Mouse (Mus musculus): ENCODE data around the gene Elfn1.
A peak's percentile ranks its signal among the peaks of the same experiment; 100 is the strongest.

Gene Elfn1

GRCm38 (mm10) chr5:139910755-139911300 is 3.1 kb downstream of the Elfn1 start:
- no peak for DNase-seq (ENCODE audit: low spot score in 2 of 2)

GRCm38 (mm10) chr5:139911506-139911905 is 3.8 kb downstream of the Elfn1 start:
- no peak for DNase-seq (ENCODE audit: low spot score in 2 of 2)

DNA sequence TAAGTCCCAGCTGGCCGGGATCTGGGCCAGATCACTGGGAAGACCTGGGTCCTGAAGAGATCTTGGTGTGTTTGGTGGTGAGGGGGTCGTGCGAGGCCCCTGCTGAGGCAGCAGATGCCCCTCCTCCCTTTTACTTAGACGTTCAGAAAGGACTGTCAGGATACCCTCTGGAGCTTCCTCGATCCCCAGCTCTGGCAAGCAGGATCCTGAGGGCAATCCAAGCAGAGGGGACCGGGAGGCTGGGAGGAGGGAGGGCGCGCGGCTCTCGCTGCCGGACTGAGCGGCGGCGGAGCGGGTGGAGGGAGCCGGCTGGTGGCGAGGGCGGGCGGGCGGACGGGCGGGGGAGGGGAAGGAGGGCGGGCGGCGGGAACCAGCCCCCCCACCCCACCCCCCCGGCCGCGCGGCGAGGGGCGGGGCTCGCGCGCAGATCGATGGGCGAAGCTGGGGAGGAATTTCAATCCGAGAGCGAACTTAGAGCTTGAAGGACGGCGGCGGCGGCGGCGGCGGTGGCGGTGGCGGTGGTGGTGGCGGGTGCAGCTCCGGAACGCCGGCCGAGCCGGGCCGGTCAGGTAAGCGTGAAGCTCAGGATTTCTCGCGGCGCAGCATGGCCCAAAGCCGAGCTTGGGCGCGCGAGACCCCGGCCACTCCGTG is 4.5 kb downstream of the Elfn1 start:
- peak in 1 of 2 experiments; percentile 17 for DNase-seq (ENCODE audit: low spot score in 2 of 2)

- DNase-seq (ENCODE audit: low spot score in 2 of 2) = no peak
These were observed 13.9 kb downstream of the Elfn1 start for GRCm38 (mm10) chr5:139921666-139922065.

DNA sequence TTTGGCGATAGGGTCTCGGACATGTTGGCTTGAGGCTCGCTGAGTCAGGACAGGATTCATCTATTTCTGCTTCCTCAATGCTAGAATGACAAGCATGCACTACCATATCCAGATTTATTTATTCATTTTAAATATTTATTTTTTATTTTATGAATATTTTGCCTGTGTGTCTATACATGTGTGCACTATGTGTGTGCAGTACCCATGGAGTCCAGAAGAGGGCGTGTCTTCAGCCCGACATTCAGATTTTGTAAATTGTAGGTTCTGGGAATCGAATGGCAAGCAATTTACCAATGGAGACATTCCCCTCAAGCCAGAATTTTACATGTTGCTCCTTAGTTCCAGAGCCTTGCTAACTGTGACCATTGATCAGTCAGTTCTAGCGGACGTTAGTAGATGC is 16.1 kb downstream of the Elfn1 start:
- no peak for DNase-seq (ENCODE audit: low spot score in 2 of 2)

DNA sequence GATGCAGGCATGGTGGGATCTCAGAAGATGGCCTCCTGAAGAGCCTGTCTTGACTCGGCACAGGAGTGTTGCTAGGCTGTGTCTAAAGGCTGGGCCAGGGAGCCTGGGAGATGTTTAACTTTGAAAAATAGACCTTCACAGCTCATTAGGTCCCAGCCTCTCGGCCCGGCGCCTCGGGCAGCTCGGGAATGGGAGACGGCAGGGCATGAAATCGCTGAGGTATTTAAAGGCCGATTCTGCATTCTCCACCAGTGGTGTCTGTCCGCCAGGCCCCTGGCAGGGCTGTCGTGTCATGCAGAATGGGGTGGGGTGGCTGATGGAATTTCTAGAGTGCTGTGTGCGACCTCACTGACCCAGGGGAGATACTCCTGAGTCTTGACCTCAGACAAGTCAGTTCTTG is 22.4 kb downstream of the Elfn1 start:
- DNase-seq (ENCODE audit: low spot score in 2 of 2) = no peak

GRCm38 (mm10) chr5:139930927-139931351 is 23.2 kb downstream of the Elfn1 start:
- no peak for DNase-seq (ENCODE audit: low spot score in 2 of 2)

DNA sequence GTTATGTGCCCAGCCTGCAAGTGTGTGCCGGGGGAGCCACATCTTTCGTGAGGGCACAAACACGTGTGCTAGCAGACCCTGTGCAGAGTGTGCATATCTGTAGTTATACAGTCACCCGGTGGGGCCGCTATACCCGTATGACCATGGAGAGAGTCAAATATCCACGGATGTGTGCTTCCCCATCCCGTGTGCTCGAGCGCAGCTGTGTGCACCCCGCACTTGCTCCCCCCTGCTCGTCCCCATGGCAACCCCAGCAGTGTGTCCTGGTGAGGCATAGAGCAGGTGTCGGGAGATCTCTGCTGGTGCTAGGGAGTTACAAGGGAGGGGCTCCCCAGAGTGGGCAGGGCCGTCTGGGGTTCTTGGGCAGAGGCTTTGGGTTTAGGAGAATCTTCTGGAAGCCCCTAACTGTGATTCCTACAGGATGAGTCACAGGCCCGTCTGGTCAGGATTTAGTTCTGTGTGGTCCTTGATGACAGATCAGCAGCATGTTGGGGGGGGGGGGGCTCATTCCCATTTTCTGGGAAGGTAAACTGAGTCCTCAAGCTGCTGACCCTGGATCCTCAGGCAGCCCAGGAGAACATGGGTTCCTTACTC is 24.3 kb downstream of the Elfn1 start:
- DNase-seq (ENCODE audit: low spot score in 2 of 2) = peak; percentile 51 to 70

DNA sequence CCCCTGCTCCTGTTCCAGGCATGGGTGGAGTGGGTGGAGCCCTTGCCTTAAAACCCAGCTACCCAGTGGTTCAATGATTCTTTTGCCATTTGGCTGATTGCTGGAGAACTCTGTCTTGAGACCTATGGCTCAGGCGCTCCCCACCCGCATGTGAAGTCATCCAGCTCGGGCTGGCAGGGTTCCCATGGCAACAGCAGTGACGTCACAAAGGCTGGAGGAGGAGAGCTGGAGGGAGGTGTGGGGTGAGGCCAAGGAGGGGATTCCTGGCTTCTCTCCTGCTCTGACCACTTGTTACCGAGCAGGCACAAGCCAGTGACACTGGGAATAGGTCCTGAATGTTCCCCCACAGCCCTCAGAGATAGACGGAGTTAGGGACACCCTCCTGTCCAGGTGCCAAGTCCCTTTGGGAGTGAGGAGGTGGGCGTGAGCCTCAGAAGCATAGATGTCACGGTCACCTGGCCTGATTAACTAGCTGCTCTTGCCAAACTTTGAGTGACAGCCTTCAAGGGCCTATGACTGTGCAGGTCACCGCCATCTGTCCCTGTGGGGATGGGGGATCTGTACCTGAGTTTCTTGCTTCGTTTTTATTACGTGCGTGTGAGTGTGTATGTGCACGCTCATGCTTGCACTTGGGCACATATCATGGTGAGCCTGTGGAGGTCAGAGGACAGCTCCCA is 25.0 kb downstream of the Elfn1 start:
- peak; percentile 78 for DNase-seq (ENCODE audit: low spot score in 2 of 2)

DNA sequence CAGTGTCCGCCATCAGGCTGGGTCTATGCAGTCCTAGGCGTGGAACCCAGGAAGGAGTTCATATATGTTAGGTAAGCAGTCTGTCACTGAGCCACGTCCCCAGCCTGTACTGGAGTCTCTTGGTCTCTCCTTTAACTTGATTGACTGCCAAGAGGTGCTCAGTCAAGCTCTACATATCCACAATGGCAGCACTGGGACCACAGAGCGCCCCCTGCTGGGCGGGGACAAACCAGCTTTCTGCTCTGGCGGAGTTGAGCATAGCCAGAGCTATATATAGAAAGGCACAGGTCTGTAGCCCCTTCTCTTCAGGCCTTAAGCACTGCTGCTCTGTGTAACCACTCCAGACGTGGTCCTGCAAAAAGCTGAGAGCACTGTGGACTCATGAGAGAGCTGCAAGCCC is 25.7 kb downstream of the Elfn1 start:
- DNase-seq (ENCODE audit: low spot score in 2 of 2) = no peak

DNA sequence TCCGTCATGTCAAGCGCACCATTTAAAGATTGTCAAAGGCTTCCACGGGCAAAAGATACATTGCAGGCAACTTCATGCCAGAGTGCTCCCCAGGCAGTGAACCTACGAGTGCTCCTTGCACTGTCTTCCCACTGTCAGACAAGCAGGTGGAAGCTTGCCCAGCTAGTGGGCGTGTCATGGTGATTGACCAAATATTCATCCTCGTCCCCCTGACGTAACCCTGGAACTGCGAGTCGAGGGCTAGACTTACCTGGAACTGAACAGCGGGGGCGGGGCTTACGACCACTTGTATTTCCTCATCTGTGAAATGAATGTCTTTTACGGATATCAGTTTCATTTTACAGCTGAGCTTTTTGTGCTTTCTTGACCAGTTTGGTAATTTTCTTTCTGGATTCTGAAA is 28.7 kb downstream of the Elfn1 start:
- no peak for DNase-seq (ENCODE audit: low spot score in 2 of 2)

GRCm38 (mm10) chr5:139944697-139945096 is 37.0 kb downstream of the Elfn1 start:
- no peak for DNase-seq (ENCODE audit: low spot score in 2 of 2)

DNA sequence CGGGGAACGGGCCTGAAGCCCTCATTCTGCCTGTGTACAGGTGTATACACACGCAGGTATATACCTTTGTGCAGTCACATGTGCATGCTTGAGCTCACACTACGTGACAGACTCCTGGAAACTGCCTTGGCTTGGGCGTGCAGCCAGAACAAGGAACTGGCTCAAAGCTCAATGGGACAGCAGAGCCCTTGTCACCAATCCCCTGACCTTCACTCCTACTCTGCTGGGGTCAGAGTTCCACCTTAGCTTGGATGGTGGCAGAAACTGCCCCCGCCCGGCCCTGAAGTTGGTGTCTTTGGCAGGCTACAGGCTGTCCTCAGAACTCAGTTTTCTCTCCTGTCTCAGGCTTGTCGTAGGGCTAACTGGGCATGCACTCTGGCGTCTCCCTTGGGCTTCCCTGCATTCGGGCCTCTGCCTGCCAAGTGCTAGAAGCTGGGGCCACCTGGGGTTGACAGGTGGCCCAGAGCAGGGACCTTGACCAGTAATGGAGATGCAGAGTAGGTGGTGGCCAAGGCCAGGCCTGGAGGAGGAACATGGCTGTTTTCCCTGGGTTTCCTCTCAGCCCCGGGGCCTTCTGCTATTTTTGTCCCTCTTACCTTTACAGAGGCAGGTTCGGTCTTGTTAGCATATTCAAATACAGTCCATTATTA is 38.1 kb downstream of the Elfn1 start:
- no peak for DNase-seq (ENCODE audit: low spot score in 2 of 2)

DNA sequence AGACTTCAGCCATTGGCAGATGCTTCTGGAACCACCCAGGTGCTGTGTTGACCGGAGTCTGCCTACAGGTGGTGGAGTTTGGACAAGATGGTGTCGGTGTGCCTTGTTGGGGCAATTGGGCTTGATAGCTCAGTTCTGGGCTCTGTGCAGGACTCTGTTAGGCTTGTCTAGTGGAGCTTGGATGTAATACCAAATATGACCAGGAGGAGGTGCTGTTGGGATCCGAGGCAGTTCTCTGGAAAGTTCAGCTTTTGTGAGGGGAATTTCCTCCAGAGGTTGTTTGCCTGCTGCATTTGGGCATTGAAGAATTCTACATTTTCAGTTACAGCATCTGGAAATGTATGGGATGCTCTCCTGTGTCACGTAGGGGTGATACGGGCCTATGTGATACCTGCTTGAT is 39.7 kb downstream of the Elfn1 start:
- DNase-seq (ENCODE audit: low spot score in 2 of 2) = no peak

DNA sequence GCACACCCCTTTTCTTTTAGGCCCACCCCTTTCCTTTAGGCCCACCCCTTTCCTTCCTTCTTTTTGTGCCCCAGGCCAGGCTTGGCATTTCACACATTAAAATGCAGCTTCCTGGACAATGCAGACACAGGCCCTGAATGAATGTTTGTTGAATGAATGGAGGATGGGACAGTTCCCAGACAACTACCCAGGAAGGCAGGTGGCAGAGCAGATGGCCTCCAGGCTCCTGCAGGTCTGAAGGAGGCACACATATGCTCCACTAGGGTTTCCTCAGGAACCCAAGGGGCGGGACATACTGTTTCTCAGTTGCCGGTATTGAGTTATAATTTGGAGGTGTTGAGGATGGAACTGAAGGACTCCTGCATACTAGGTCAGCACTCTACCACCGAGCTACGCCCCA is 40.8 kb downstream of the Elfn1 start:
- DNase-seq (ENCODE audit: low spot score in 2 of 2) = no peak

DNA sequence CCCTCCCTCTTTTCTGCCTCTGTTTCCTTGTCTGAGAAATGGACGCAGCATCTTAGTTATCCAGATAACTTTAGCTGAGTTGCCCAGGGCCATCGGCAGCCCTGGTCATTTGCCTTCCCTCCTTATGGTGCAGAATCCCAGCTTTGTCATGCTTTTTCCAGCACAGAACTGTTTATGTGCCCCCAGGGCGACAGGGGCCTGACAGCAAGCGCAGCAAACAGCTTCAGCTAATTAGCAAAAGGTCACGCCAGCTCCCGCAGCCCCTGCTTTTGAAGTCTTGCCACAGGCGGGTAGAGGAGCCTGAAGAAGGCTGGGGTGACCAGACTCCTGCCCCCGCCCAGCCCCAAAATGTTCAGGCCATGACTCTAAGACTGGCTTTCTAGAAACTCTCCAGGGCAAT is 41.6 kb downstream of the Elfn1 start:
- DNase-seq (ENCODE audit: low spot score in 2 of 2) = no peak

DNA sequence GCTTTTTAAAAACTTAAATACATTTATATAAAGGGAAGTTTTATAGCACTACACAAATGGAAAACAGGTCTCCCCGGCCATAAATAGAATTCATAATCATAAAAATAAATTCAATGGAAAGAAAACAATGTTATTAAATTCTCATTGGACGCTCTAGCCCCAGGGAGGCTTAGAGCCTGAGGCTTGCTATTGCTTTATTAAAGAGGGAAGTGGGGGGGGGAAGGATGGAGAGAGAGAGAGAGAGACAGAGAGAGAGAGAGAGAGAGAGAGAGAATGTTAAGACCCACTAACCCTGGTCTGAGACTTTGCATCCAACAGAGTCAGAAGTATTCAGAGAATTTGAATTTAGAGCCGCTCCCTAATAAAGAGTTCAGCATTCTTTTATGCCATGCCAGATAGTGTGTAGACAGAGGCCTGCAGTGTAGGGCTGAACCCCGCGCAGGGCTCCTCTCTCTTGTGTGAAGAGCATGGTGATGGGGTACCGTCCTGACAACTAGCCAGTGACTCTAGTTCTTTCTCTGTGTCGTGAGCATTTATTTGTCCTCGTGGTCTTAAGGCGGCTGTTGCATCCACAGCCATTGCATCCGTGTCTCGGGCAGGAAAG is 42.3 kb downstream of the Elfn1 start:
- no peak for DNase-seq (ENCODE audit: low spot score in 2 of 2)

GRCm38 (mm10) chr5:139956859-139957258 is 49.1 kb downstream of the Elfn1 start:
- no peak for DNase-seq (ENCODE audit: low spot score in 2 of 2)

GRCm38 (mm10) chr5:139959741-139960140 is 52.0 kb downstream of the Elfn1 start:
- DNase-seq (ENCODE audit: low spot score in 2 of 2) = no peak

- DNase-seq (ENCODE audit: low spot score in 2 of 2) = no peak
These were observed 56.6 kb downstream of the Elfn1 start for GRCm38 (mm10) chr5:139964391-139964790.

- DNase-seq (ENCODE audit: low spot score in 2 of 2) = no peak
These were observed 57.9 kb downstream of the Elfn1 start for GRCm38 (mm10) chr5:139965596-139965995.
